Mouse (Mus musculus) limb, embryonic 14.5 days (tissue): ENCODE data around the gene Itgb4. TPM values are rescaled to one million over a fixed set of nuclear protein-coding genes. Genes with fewer than 3 reads are reported as not detected.

ENCODE experiments used
- ATAC-seq: fragments of 200-750 bp; cut with Nextera tagmentation; 2 replicates; pipeline ENCODE4 v1.8.0; 2017; ENCODE audit warnings: low read depth, moderate number of reproducible peaks, moderate TSS enrichment; ENCODE audit not compliant: low FRiP score
- DNase-seq: peaks from one replicate; pipeline ENCODE4 v3.0.0-alpha.2; 2015; ENCODE audit warnings: low spot score
- H3K27ac ChIP-seq: fragments of 300-500 bp; sonication (generic); replicated peaks from 2 replicates; pipeline ENCODE4 v1.5.1; 2014; ENCODE audit warnings: low read depth, mild to moderate bottlenecking, low read length, moderate library complexity, mixed read lengths
- H3K27me3 ChIP-seq: fragments of 300-500 bp; sonication (generic); 2 replicates; pipeline ENCODE4 v1.6.1; 2014; ENCODE audit warnings: low read length, mixed read lengths; ENCODE audit not compliant: control insufficient read depth, insufficient read depth
- H3K36me3 ChIP-seq: fragments of 300-500 bp; sonication (generic); 2 replicates; pipeline ENCODE4 v1.6.1; 2014; ENCODE audit warnings: mild to moderate bottlenecking, low read length, moderate library complexity, mixed read lengths; ENCODE audit not compliant: control insufficient read depth, insufficient read depth
- H3K4me1 ChIP-seq: fragments of 300-500 bp; sonication (generic); 2 replicates; pipeline ENCODE4 v1.6.1; 2014; ENCODE audit warnings: antibody characterized with exemption, low read length, mixed read lengths; ENCODE audit not compliant: control insufficient read depth, insufficient read depth
- H3K4me2 ChIP-seq: fragments of 300-500 bp; sonication (generic); replicated peaks from 2 replicates; pipeline ENCODE4 v1.6.1; 2014; ENCODE audit warnings: low read depth, mild to moderate bottlenecking, low read length, moderate library complexity; ENCODE audit not compliant: severe bottlenecking
- H3K4me3 ChIP-seq: fragments of 300-500 bp; sonication (generic); replicated peaks from 2 replicates; pipeline ENCODE4 v1.5.1; 2014; ENCODE audit warnings: low read length
- H3K9ac ChIP-seq: fragments of 300-500 bp; sonication (generic); 2 replicates; pipeline ENCODE4 v1.6.1; 2014; ENCODE audit warnings: mild to moderate bottlenecking, low read depth, low read length, moderate library complexity; ENCODE audit not compliant: severe bottlenecking
- H3K9me3 ChIP-seq: fragments of 300-500 bp; sonication (generic); 2 replicates; pipeline ENCODE4 v1.6.1; 2016; ENCODE audit warnings: low read length; ENCODE audit not compliant: control insufficient read depth
- POLR2A ChIP-seq: fragments of 200-500 bp; IDR thresholded peaks from 2 replicates; pipeline ENCODE4 v1.8.0; 2012; ENCODE audit warnings: inconsistent platforms, mild to moderate bottlenecking, moderate library complexity, borderline replicate concordance; ENCODE audit not compliant: insufficient read depth, insufficient read length; ENCODE audit errors: extremely low read depth
- WGBS: fragments of 180-500 bp; shearing (Covaris S2); extraction: QIAGEN DNeasy Blood & Tissue Kit; methylation state at CpG from one replicate; pipeline ENCODE4 v1.1.7; 2014; 5-methylcytosine and 5-hydroxymethylcytosine counted together
- polyA plus RNA-seq, 2 experiments: library from polyadenylated mRNA; depleted of rRNA in 1 of 2; stranded (reverse) in 1 of 2; unstranded in 1 of 2; fragments of >200 nt; fragmentation: Nextera tagmentation in 1 of 2; extraction: Ambion mirVana in 1 of 2; gene quantifications; 2 replicates each; pipeline versions ENCODE4 v1.2.1 to v1.2.3; 2012 to 2014

The Itgb4 gene
- polyA plus RNA-seq, 2 experiments: 11.3 to 12.5 TPM

DNA sequence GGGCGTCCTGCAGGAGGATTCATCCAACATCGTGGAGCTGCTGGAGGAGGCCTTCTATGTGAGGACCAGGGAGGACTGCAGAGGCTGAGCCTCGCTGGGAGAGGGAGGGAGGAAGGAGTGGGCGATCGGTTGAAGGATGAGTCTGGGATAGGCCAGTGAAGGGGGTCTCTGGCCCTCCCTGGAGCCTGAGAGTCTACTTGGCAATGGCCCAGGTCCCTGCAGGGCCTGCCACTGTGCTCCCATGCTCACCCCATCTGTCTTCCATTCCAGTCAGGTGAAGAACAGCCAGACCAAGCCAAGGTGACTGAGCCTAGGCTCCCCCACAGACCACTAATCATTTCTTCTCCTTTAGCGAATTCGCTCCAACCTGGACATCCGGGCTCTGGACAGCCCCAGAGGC lies 8.8 kb downstream of the Itgb4 start:
- Histone ChIP-seq H3K36me3 (no peaks in the 10 kb centered on the region), H3K4me2 (no peak overlapping the region), H3K4me1 (no peaks in the 10 kb centered on the region), H3K27ac (no peak overlapping the region), H3K27me3 (no peaks in the 10 kb centered on the region), H3K9ac (no peak overlapping the region), H3K4me3 (no peak overlapping the region), H3K9me3 (no peaks in the 10 kb centered on the region)
- no peak for TF ChIP-seq POLR2A
- ATAC-seq: no peak
- no peak for DNase-seq
- WGBS: 79% methylated on average over 8 of the region's 8 CpGs

DNA sequence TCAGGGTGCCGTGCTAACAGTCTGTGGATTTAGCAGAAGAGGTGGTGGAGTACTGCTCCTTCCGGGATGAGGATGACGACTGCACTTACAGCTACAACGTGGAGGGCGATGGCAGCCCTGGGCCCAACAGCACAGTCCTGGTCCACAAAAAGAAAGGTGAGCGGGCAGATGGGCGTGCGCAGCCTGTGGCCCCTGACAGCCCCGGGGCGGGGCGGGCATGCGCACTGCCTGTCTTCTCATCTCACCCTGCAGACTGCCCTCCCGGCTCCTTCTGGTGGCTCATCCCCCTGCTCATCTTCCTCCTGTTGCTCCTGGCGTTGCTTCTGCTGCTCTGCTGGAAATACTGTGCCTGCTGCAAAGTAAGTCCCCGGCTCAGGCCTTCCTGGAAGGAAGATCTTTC lies 15.2 kb downstream of the Itgb4 start:
- Histone ChIP-seq H3K9ac (no peak overlapping the region), H3K27ac (no peak overlapping the region), H3K9me3 (no peaks in the 10 kb centered on the region), H3K27me3 (no peaks in the 10 kb centered on the region), H3K4me2 (no peak overlapping the region), H3K4me1 (no peaks in the 10 kb centered on the region), H3K4me3 (peak overlapping the region; percentile 10; the same call in 1 of the 2 replicates), H3K36me3 (no peaks in the 10 kb centered on the region)
- DNase-seq (no peak), ATAC-seq (no peak)
- 33% methylated on average over 13 of the region's 15 CpGs for WGBS
- no peak for TF ChIP-seq POLR2A

DNA sequence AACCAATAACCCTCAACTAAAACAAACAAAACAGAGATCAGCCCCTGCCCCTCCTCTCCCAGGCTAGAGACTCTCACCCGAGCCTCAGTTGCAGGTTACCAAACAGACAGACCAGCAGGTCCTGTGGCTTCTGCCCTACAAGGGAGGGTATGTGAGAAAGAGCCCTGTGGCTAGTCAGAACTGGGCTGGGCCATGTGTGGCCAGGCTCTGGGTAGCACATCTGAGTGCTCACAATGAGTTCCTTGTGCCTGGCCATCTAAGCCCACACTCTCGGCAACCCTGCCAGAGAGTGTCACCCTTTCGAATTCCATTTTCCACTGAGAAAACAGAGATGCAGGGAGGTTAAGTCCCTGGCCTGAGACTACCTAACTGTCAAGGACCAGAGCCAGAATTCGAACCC lies 17.6 kb downstream of the Itgb4 start:
- Histone ChIP-seq H3K27me3 (no peaks in the 10 kb centered on the region), H3K36me3 (no peaks in the 10 kb centered on the region), H3K4me3 (no peak overlapping the region), H3K27ac (no peak overlapping the region), H3K4me2 (no peak overlapping the region), H3K4me1 (no peaks in the 10 kb centered on the region), H3K9ac (no peak overlapping the region), H3K9me3 (no peaks in the 10 kb centered on the region)
- TF ChIP-seq POLR2A: no peak
- ATAC-seq: no peak
- WGBS: 75% methylated on average over 4 of the region's 4 CpGs
- no peak for DNase-seq

DNA sequence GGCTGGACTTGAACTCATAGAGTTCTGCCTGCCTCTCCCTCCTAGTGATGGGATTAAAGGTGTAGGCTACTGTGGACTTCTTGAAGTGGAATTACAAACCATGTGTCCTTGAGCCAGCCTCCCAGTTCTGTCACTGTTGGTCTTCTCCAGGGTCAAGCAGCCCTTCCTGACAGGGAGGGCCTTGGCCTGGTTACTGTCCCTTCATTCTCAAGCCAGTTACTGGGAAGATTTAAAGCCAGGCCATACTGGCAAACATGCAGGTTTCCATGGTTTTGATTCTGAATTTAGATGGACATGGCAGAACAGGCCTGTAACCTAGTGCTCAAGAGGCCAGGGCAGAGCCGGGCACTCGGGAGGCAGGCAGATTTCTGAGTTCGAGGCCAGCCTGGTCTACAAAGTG lies 20.7 kb downstream of the Itgb4 start:
- H3K4me2 ChIP-seq: no peak overlapping the region
- WGBS: 84% methylated on average over 3 of the region's 3 CpGs
- no peak for DNase-seq
- H3K9me3 ChIP-seq: no peaks in the 10 kb centered on the region
- no peak overlapping the region for H3K27ac ChIP-seq
- H3K36me3 ChIP-seq: no peaks in the 10 kb centered on the region
- no peak for ATAC-seq
- no peaks in the 10 kb centered on the region for H3K4me1 ChIP-seq
- H3K27me3 ChIP-seq: no peaks in the 10 kb centered on the region
- H3K9ac ChIP-seq: no peak overlapping the region
- TF ChIP-seq POLR2A: no peak
- no peak overlapping the region for H3K4me3 ChIP-seq

DNA sequence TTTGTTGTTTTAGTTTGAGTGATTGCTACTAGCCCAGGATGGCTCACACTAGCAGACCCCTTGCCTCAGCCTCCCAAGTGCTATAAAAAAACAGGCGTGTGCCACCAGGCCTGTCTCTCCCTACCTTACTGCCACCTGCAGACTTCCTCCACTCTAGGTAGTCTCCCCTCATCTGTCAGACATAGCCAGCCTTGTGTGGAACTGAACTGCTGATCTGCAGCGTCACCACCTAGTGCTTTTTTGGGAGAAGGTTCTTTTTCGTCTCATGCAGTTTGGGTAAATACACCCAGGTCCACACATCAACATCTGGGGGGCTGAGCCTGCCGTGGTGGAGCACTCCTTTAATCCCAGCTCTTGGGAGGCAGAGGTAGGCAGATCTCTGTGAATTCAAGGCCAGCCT lies 22.5 kb downstream of the Itgb4 start:
- no peak for ATAC-seq
- H3K36me3 ChIP-seq: no peaks in the 10 kb centered on the region
- H3K27ac ChIP-seq: no peak overlapping the region
- DNase-seq: no peak
- no peak overlapping the region for H3K4me2 ChIP-seq
- H3K9me3 ChIP-seq: no peaks in the 10 kb centered on the region
- H3K27me3 ChIP-seq: no peaks in the 10 kb centered on the region
- H3K9ac ChIP-seq: no peak overlapping the region
- no peaks in the 10 kb centered on the region for H3K4me1 ChIP-seq
- H3K4me3 ChIP-seq: no peak overlapping the region
- TF ChIP-seq POLR2A: no peak
- 69% methylated on average over 4 of the region's 4 CpGs for WGBS

DNA sequence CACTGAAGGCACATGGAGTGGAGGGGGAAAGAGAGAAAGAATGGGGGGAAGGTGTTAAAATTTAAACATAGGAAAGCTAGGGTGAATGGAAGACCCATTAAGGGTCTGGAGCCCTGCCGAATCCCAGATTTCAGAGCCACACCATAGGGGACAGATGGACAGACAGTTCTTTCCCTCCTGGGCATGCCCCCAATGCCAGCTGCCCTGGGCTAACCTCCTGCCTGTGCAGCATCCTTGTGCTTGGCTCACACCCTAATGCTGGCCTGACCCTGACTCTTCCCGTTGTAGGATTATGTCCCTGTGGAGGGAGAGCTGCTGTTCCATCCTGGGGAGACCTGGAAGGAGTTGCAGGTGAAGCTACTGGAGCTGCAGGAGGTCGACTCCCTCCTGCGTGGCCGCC lies 23.2 kb downstream of the Itgb4 start:
- Histone ChIP-seq H3K4me3 (no peak overlapping the region), H3K36me3 (no peaks in the 10 kb centered on the region), H3K4me2 (no peak overlapping the region), H3K27ac (no peak overlapping the region), H3K9me3 (no peaks in the 10 kb centered on the region), H3K4me1 (no peaks in the 10 kb centered on the region), H3K27me3 (no peaks in the 10 kb centered on the region), H3K9ac (no peak overlapping the region)
- ATAC-seq (no peak), DNase-seq (no peak)
- TF ChIP-seq POLR2A: no peak
- 64% methylated on average over 5 of the region's 5 CpGs for WGBS
